Mouse (Mus musculus) forebrain, embryonic 11.5 days (tissue): ENCODE results near the gene Vmn1r239-ps. TPM values are rescaled to one million over a fixed set of nuclear protein-coding genes. Genes with fewer than 3 reads are reported as not detected.
"Not testable (repeated sequence)": the region's sequence is repeated elsewhere in the genome, so short reads cannot be mapped to it uniquely, and the experiment has no call there.

Source experiments
- ATAC-seq: fragments of 200-750 bp; cut with Nextera tagmentation; replicated peaks from 2 replicates; pipeline ENCODE4 v1.8.0; 2017; ENCODE audit warnings: moderate TSS enrichment; ENCODE audit not compliant: low FRiP score
- DNase-seq: peaks from one replicate; pipeline ENCODE4 v3.0.0-alpha.2; 2017; ENCODE audit warnings: low spot score
- H3K27ac ChIP-seq: fragments of 300-500 bp; sonication (generic); 2 replicates; pipeline ENCODE4 v1.5.1; 2014; ENCODE audit warnings: low read depth, low read length
- H3K27me3 ChIP-seq: fragments of 300-500 bp; sonication (generic); 2 replicates; pipeline ENCODE4 v1.6.1; 2014; ENCODE audit warnings: mild to moderate bottlenecking, low read length, mixed read lengths; ENCODE audit not compliant: control insufficient read depth, insufficient read depth
- H3K36me3 ChIP-seq: fragments of 300-500 bp; sonication (generic); 2 replicates; pipeline ENCODE4 v1.6.1; 2014; ENCODE audit warnings: mild to moderate bottlenecking, low read length, moderate library complexity, mixed read lengths; ENCODE audit not compliant: control insufficient read depth, insufficient read depth
- H3K4me1 ChIP-seq: fragments of 300-500 bp; sonication (generic); replicated peaks from 2 replicates; pipeline ENCODE4 v1.6.1; 2014; ENCODE audit warnings: low read length, mixed read lengths; ENCODE audit not compliant: control insufficient read depth, insufficient read depth
- H3K4me2 ChIP-seq: fragments of 300-500 bp; sonication (generic); 2 replicates; pipeline ENCODE4 v1.6.1; 2014; ENCODE audit warnings: low read depth, mild to moderate bottlenecking, low read length, moderate library complexity, mixed read lengths; ENCODE audit not compliant: severe bottlenecking
- H3K4me3 ChIP-seq: fragments of 300-500 bp; sonication (generic); 2 replicates; pipeline ENCODE4 v1.5.1; 2014; ENCODE audit warnings: low read depth, low read length
- H3K9ac ChIP-seq: fragments of 300-500 bp; sonication (generic); 2 replicates; pipeline ENCODE4 v1.6.1; 2014; ENCODE audit warnings: low read length
- H3K9me3 ChIP-seq: fragments of 300-500 bp; sonication (generic); 2 replicates; pipeline ENCODE4 v1.6.1; 2016; ENCODE audit warnings: low read length, mixed read lengths; ENCODE audit not compliant: control insufficient read depth
- WGBS: fragments of 180-500 bp; shearing (Covaris S2); extraction: QIAGEN DNeasy Blood & Tissue Kit; methylation state at CpG from one replicate; pipeline ENCODE4 v1.1.7; 2014; 5-methylcytosine and 5-hydroxymethylcytosine counted together
- polyA plus RNA-seq: library from polyadenylated mRNA; unstranded; fragments of >200 nt; fragmentation: Nextera tagmentation; extraction: Ambion mirVana; gene quantifications from 2 replicates; pipeline ENCODE4 v1.2.1, GENCODE M21; 2014

The Vmn1r239-ps gene
- not detected in 2 replicates for polyA plus RNA-seq

- H3K27ac ChIP-seq = not testable (repeated sequence)
Measured at GRCm38 (mm10) chrX:147453610-147454009, at the start of gene Vmn1r239-ps. Vmn1r239-ps (minus strand) TSS chrX:147453710.

GRCm38 (mm10) chrX:147489551-147489950, 36.0 kb upstream of the Vmn1r239-ps start:
- WGBS = 79% methylated on average over 2 of the region's 2 CpGs
- DNase-seq (no peak), ATAC-seq (no peak)

More at GRCm38 (mm10) chrX:147453610-147454009, at the start of gene Vmn1r239-ps:
- H3K9me3 ChIP-seq, H3K36me3 ChIP-seq, H3K27me3 ChIP-seq, H3K4me2 ChIP-seq, H3K9ac ChIP-seq, DNase-seq, ATAC-seq, H3K4me3 ChIP-seq, H3K4me1 ChIP-seq: not testable (repeated sequence)
- 85% methylated on average over 1 of the region's 1 CpGs for WGBS

GRCm38 (mm10) chrX:147443386-147443785, 10.1 kb downstream of the Vmn1r239-ps start:
- no peak overlapping the region for H3K27ac ChIP-seq
- H3K4me2 ChIP-seq = no peak overlapping the region
- no peak overlapping the region for H3K4me3 ChIP-seq
- no peaks in the 10 kb centered on the region for H3K4me1 ChIP-seq
- H3K36me3 ChIP-seq = no peaks in the 10 kb centered on the region
- no peaks in the 10 kb centered on the region for H3K9me3 ChIP-seq
- H3K27me3 ChIP-seq = no peaks in the 10 kb centered on the region
- no peak overlapping the region for H3K9ac ChIP-seq
- WGBS = 89% methylated on average over 4 of the region's 4 CpGs
- no peak for DNase-seq
- no peak for ATAC-seq

More at GRCm38 (mm10) chrX:147489551-147489950, 36.0 kb upstream of the Vmn1r239-ps start:
- Histone ChIP-seq H3K36me3 (no peaks in the 10 kb centered on the region), H3K9ac (no peak overlapping the region), H3K9me3 (no peaks in the 10 kb centered on the region), H3K4me2 (no peak overlapping the region), H3K27ac (no peak overlapping the region), H3K4me3 (no peak overlapping the region), H3K27me3 (no peaks in the 10 kb centered on the region), H3K4me1 (no peaks in the 10 kb centered on the region)

GRCm38 (mm10) chrX:147435400-147435799, 18.1 kb downstream of the Vmn1r239-ps start:
- no peak overlapping the region for H3K4me3 ChIP-seq
- H3K27me3 ChIP-seq = no peaks in the 10 kb centered on the region
- no peak overlapping the region for H3K4me2 ChIP-seq
- ATAC-seq (no peak), DNase-seq (no peak)
- no peaks in the 10 kb centered on the region for H3K36me3 ChIP-seq
- H3K27ac ChIP-seq = no peak overlapping the region
- no peak overlapping the region for H3K9ac ChIP-seq
- no peaks in the 10 kb centered on the region for H3K4me1 ChIP-seq
- 86% methylated on average over 2 of the region's 2 CpGs for WGBS
- no peaks in the 10 kb centered on the region for H3K9me3 ChIP-seq

- Histone ChIP-seq H3K4me2 (no peak overlapping the region), H3K9ac (no peak overlapping the region), H3K27me3 (no peaks in the 10 kb centered on the region), H3K9me3 (no peaks in the 10 kb centered on the region), H3K4me3 (no peak overlapping the region), H3K4me1 (no peaks in the 10 kb centered on the region), H3K36me3 (no peaks in the 10 kb centered on the region), H3K27ac (no peak overlapping the region)
- no peak for ATAC-seq
- no peak for DNase-seq
- WGBS = 78% methylated on average over 1 of the region's 1 CpGs
Measured at GRCm38 (mm10) chrX:147429753-147430152, 23.8 kb downstream of the Vmn1r239-ps start.

- Histone ChIP-seq H3K36me3 (no peaks in the 10 kb centered on the region), H3K9ac (no peak within 1 kb of the TSS), H3K27ac (no peak within 1 kb of the TSS), H3K4me2 (no peak within 1 kb of the TSS), H3K27me3 (no peaks in the 10 kb centered on the region), H3K4me3 (no peak within 1 kb of the TSS), H3K4me1 (no peaks in the 10 kb centered on the region), H3K9me3 (no peaks in the 10 kb centered on the region)
- ATAC-seq (no peak), DNase-seq (no peak)
- 53% methylated on average over 1 of the region's 1 CpGs for whole genome bisulfite sequencing
Measured at GRCm38 (mm10) chrX:147429129-147429528, 24.4 kb downstream of the Vmn1r239-ps start, which contains the start of gene Il13ra2. Il13ra2 (minus strand) TSS chrX:147429192.

Other genes starting within 250 kb of the Vmn1r239-ps start
- gene Il13ra2, start 24.5 kb downstream of the Vmn1r239-ps start, polyA plus RNA-seq = not detected in 2 replicates
- 10.7 TPM in 2 replicates for gene Lrch2, start 100.4 kb upstream of the Vmn1r239-ps start, polyA plus RNA-seq